Mouse (Mus musculus): ENCODE results near the gene Gm5868.
"Not testable (repeated sequence)": the region's sequence is repeated elsewhere in the genome, so short reads cannot be mapped to it uniquely, and the experiment has no call there.

DNA sequence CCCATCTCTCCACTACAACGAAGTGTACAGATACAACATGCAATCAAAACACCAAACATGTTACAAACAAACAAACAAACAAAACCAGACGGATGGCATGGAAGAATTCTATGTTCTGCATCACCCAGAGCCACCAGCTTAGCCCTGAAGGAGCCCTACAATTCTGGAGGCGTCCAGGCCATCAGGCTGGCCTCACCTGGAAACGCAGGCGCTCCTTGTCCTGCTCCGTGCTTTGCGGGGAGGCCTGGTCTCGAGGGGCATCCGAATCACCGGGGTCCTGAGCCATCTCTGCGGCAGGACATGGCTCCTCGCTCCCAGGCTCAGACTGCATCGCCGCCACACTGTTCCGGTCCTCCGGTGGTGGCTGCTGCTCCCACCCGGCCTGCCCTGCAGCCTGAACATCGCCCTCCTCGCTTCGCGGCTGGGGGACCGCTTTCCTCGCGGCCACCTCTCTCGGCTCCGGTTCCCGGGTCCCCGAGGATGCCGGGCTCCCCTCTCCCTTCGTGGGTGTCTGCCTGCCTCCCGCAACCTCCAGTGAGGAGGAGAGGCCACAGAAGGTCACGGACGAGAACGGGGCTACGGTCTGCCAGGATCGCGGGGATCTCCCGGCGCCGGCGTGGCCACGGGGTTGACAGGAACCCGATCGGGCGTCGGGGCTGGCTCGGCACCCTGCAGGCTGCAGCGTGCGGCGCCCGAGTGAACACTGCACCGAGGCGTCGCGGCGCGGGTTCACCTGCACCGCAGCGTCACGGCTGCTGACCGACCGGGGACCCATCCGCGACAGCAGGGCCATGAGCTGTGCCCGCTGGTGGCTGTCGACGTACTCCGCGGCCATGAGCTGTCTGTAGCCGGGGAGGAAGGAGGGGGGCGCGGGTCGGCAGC, 7.0 kb downstream of the Gm5868 start:
- TF ChIP-seq CTCF (IDR thresholded peaks at IDR 0.05; ENCODE audit: borderline replicate concordance, control insufficient read depth, extremely low read depth, insufficient read depth, low read length, poor library complexity); POLR2A (IDR thresholded peaks at IDR 0.05; ENCODE audit: control insufficient read depth, extremely low read depth, insufficient read depth, low read length, poor library complexity): not testable (repeated sequence)
